Mouse (Mus musculus): ENCODE measurements around the gene Adipor1.
"Not testable (repeated sequence)": the region's sequence is repeated elsewhere in the genome, so short reads cannot be mapped to it uniquely, and the experiment has no call there.

The Adipor1 gene

GRCm38 (mm10) chr1:134419751-134420458 is 4.7 kb downstream of the Adipor1 start:
- no peak for DNase-seq (ENCODE audit: low spot score)

GRCm38 (mm10) chr1:134423911-134424310 is 8.7 kb downstream of the Adipor1 start:
- no peak for DNase-seq (ENCODE audit: low spot score)

GRCm38 (mm10) chr1:134426289-134426688 is 11.1 kb downstream of the Adipor1 start:
- DNase-seq (ENCODE audit: low spot score): no peak

- DNase-seq (ENCODE audit: low spot score): no peak
Observed at GRCm38 (mm10) chr1:134433002-134433401, 17.8 kb downstream of the Adipor1 start.

- no peak for DNase-seq (ENCODE audit: low spot score)
Observed at GRCm38 (mm10) chr1:134433473-134433872, 18.3 kb downstream of the Adipor1 start.

- DNase-seq (ENCODE audit: low spot score): no peak
Observed at GRCm38 (mm10) chr1:134435414-134435813, 20.2 kb downstream of the Adipor1 start.

- DNase-seq (ENCODE audit: low spot score): no peak
Observed at GRCm38 (mm10) chr1:134440437-134440836, 25.3 kb downstream of the Adipor1 start.

GRCm38 (mm10) chr1:134441737-134442136 is 26.6 kb downstream of the Adipor1 start:
- DNase-seq (ENCODE audit: low spot score): not testable (repeated sequence)

GRCm38 (mm10) chr1:134442394-134442793 is 27.2 kb downstream of the Adipor1 start:
- DNase-seq (ENCODE audit: low spot score): no peak

- not testable (repeated sequence) for DNase-seq (ENCODE audit: low spot score)
Observed at GRCm38 (mm10) chr1:134443288-134443687, 28.1 kb downstream of the Adipor1 start.

GRCm38 (mm10) chr1:134445418-134445817 is 30.2 kb downstream of the Adipor1 start:
- DNase-seq (ENCODE audit: low spot score): no peak

- DNase-seq (ENCODE audit: low spot score): not testable (repeated sequence)
Observed at GRCm38 (mm10) chr1:134448537-134448936, 33.4 kb downstream of the Adipor1 start.

- DNase-seq (ENCODE audit: low spot score): no peak
Observed at GRCm38 (mm10) chr1:134450201-134450600, 35.0 kb downstream of the Adipor1 start.

- DNase-seq (ENCODE audit: low spot score): peak; percentile 11
Observed at GRCm38 (mm10) chr1:134450986-134451385, 35.8 kb downstream of the Adipor1 start.

- DNase-seq (ENCODE audit: low spot score): peak; percentile 90
Observed at GRCm38 (mm10) chr1:134454904-134455824, 40.0 kb downstream of the Adipor1 start, which contains the start of gene Klhl12. Gene Klhl12 (plus strand): TSS chr1:134455531.

GRCm38 (mm10) chr1:134456060-134456459 is 40.9 kb downstream of the Adipor1 start:
- no peak for DNase-seq (ENCODE audit: low spot score)

- no peak for DNase-seq (ENCODE audit: low spot score)
Observed at GRCm38 (mm10) chr1:134458139-134458727, 43.1 kb downstream of the Adipor1 start.

GRCm38 (mm10) chr1:134460294-134461284 is 45.4 kb downstream of the Adipor1 start:
- DNase-seq (ENCODE audit: low spot score): no peak

Data from left cerebral cortex, adult 11 months (tissue).